Mouse (Mus musculus) ovary, adult 18-20 months (tissue): Measurements from ENCODE around the gene Arhgap31.

Experiments used
- DNase-seq: peaks from one replicate; pipeline ENCODE4 v3.0.0; 2022; ENCODE audit warnings: low spot score, mixed read lengths

Arhgap31 gene

DNA sequence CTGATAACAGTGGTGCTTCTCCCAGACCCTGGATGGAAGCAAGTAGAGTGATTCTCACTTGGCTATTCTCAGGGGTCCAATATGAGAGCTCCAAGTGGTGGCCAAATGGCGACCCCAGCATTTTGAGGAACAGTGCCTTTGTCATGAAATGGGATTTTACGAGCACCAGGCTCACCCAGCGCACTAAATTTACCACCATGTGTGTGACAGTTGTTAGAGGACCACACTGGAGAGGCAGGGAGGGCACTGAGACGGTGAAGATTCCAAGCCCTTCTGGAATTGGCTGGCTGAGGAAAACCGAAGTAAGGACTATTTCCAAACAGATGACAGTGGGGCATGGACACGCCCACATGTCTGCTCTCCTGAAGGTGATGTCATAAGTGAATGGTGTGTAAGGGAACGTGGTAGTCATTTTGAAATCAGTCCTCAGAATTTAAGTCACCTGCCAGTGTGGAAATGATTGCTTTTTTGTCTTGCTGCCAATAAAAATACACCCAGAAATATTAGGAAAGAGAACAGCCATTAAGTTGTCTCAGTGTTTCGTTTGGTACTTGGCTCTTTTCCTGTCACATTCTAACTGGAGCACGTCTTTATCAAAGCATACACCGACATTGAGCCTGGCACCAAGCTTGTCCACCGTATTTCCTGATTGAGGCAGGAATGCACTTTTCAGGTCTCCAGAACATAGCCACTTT is 113.9 kb downstream of the Arhgap31 start:
- no peak for DNase-seq

DNA sequence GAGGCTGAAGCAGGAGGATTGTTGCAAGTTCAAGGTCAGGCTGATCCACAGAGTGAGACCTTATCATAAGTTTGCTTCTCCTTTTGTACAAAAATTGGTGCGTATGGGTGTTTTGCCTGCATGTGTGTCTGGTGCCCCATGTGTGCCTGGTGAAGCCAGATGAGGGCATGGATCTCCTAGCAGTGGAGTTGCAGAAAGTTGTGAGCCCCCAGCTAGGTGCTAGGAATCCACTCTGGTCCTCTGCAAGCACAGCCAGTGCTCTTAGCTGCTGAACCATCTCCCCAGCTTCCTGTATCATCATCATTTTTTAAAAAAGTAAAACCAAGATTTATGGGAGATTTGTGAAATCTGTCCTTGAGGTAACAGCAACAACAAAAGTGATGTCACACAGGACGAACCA is 116.4 kb downstream of the Arhgap31 start:
- no peak for DNase-seq

GRCm38 (mm10) chr16:38596099-38596498 is 117.0 kb downstream of the Arhgap31 start:
- DNase-seq, result no peak

GRCm38 (mm10) chr16:38594435-38594834 is 118.6 kb downstream of the Arhgap31 start:
- no peak for DNase-seq

DNA sequence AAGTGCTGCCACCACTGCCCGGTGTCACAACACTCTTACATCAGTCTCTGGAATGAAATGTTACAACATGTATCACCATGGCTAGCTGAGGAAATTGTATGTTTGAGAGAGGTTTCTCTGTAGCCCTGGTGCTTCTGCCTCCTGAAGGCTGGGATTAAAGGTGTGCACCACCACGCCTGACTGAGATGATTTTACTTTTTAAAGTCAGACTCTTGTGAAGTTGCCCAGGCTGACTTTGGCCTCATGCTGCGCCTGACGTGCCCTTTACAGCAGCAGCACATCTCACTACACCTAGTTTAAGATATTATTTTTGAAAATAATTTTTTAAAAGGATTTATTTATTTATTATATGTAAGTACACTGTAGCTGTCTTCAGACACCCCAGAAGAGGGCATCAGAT is 120.1 kb downstream of the Arhgap31 start:
- no peak for DNase-seq

DNA sequence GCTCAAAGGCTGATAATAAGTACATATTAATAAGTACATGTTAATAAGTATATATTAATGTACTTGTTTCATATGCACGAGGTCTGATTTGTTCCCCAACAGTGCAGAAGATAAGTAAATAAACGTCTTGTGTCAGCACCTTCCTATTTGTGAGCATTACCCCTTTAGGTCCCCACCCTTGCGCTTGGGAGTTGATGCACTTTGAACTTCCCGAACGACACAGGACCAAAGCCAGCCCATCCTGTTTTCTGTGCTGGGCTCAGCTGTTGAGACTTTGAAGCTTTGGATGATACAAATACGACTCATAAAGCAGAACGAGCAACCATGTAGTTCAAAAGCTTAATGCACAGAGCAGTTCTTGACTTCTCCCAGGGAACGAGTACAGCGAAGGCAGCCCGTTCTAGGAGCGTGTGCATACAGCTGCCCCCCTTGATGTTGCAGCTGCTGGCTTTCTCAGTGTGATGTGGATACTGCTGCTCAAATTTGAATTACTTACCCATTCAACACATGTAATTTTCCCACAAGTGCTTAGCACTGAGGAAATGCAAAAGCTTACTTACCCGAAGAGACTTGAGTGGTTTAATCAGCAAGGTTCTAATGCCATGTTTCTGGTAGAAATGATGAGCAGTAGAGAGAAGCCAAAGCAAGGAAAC is 120.9 kb downstream of the Arhgap31 start:
- no peak for DNase-seq

DNA sequence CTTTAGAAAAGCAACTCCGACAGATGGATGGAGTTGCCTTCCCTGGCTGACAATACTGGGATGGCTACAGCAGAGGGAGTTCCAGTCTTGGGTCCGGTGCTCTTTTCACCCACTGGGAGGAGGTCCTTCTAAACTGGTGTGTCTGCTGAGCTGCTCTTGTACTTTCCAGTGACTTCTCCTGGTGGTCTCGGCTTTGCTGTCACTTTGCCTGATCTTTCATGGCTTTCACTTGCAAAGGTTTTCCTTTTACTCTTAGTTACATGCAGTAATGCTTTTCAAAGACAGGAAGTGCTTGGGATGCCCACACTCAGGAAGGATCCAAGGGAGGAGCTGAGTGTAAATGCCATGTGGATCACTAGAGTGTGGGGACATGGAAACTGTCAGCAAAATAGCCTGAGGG is 121.6 kb downstream of the Arhgap31 start:
- no peak for DNase-seq

DNA sequence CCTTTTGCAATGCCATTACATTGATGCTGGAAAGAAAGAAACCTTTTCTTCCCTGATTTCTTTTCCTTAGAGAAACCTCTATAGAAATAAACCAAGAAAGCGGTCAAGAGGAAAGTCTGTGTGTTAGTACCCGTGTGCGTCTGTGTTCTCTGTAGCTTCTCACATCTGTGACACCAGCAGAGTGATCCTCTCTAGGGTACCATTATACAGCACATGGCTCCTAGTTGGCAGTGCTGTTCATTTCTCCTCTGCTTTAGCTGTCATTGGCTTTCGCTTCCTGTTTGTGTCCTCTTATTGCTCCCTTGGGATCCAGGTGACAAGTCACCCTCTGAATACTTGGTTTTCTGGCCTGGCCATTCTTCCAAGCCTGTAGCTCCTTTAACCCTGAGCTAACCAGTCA is 125.5 kb downstream of the Arhgap31 start:
- DNase-seq, result no peak

- no peak for DNase-seq
Measured at GRCm38 (mm10) chr16:38587163-38587562, 125.9 kb downstream of the Arhgap31 start.

DNA sequence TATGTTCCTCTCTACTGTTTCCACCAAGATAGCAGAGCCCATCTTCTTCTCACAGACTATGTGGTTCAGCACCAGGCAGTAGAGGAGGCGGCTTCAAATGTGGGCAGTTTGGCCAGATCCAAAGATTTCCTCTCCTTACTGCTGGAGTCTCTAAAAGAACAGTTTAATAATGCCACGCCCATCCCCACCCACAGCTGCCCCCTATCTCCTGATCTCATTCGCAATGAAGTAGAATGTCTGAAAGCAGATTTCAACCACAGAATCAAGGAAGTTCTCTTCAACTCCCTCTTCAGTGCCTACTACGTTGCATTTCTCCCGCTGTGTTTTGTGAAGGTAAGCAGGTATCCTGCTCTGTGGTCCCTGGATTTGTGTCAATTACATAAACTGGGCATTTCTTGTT is 127.9 kb downstream of the Arhgap31 start:
- no peak for DNase-seq

- DNase-seq, result no peak
Measured at GRCm38 (mm10) chr16:38584761-38585160, 128.3 kb downstream of the Arhgap31 start.

DNA sequence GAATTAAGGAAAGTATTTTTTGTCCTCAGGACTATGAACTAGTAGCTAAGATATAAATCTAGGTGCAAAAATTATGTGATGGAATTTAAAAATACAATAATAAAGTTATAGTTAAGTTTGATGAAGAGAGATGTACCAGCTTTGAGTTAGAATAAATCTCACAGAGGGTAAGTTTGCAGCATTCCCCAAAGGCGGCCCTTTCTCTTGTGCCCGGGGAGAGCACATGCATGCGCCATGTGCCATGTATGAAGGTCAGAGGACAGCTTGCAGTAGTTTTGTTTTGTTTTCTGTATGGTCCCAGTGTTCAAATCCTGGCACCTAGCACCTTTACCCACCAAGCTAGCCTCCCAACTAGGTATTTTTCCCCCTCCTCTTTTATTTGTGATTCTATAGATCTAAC is 141.6 kb downstream of the Arhgap31 start:
- no peak for DNase-seq

GRCm38 (mm10) chr16:38568192-38568591 is 144.9 kb downstream of the Arhgap31 start:
- no peak for DNase-seq

GRCm38 (mm10) chr16:38563516-38563915 is 149.6 kb downstream of the Arhgap31 start:
- no peak for DNase-seq

GRCm38 (mm10) chr16:38562968-38563327 is 150.1 kb downstream of the Arhgap31 start:
- DNase-seq, result no peak

DNA sequence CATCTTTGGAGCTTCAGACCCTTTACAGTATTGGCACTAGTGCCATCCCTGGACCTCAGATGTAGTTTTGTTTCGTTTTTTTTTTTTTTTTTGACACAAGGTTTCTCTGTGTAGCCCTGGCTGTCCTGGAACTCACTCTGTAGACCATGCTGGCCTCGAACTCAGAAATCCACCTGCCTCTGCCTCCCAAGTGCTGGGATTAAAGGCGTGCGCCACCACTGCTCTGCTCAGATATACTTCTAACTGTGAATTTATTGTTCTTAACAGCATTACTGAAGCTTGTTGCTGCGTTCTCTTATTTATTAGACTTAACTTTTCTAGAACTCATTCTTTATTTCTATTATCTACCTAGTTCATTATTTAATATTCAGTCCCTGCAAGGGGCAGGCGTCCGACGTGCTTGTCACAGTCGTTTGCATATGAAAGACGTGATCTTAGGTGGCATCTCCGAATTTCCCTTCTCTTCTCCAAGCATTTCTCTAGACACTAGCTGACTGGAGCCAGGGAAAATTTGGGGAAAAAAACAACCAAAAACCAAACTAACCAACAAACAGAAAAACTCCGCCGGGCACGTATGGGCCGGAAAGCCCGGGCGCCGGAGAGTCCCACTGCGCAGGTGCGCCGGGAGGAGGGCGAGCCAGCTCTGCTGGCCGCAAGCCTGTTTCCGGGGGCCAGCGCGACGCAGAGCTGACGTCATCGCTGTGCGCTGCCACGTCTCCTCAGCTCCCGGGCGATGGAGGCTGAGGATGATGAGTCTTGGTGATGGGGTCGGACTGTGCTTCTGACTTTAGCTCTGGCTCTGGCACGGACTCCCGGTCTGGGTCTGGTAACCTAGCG is 150.7 kb downstream of the Arhgap31 start:
- peak; percentile 89 for DNase-seq

DNA sequence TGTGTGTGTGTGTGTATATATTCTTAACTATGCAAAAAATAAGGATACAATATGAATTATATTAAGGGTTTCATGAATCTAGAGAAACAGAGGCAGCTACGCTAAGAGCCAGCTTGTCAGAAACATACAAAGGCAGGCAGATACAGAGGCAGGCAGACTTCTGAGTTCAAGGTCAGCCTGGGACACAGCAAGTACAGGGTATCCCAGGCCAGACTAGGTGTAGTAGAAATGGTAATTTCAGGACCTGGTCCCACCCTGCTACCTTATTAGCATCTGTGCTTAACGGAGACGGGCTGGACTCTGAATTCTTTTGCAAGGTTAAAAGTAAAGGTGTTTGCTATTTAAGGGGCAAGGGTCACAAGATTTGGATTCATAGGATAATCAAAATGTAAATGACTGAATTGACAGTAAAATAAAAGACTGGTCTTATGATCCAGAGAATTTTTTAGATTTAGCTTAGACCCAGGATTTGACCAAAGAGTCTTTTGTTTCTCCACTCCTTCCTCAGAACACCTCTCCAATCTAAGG is 154.8 kb downstream of the Arhgap31 start, which contains the start of gene Tmem39a:
Gene Tmem39a (plus strand): TSS at position 478 of the 528 bp plus-strand sequence.
- DNase-seq, result no peak

GRCm38 (mm10) chr16:38555988-38556387 is 157.1 kb downstream of the Arhgap31 start:
- DNase-seq, result no peak

DNA sequence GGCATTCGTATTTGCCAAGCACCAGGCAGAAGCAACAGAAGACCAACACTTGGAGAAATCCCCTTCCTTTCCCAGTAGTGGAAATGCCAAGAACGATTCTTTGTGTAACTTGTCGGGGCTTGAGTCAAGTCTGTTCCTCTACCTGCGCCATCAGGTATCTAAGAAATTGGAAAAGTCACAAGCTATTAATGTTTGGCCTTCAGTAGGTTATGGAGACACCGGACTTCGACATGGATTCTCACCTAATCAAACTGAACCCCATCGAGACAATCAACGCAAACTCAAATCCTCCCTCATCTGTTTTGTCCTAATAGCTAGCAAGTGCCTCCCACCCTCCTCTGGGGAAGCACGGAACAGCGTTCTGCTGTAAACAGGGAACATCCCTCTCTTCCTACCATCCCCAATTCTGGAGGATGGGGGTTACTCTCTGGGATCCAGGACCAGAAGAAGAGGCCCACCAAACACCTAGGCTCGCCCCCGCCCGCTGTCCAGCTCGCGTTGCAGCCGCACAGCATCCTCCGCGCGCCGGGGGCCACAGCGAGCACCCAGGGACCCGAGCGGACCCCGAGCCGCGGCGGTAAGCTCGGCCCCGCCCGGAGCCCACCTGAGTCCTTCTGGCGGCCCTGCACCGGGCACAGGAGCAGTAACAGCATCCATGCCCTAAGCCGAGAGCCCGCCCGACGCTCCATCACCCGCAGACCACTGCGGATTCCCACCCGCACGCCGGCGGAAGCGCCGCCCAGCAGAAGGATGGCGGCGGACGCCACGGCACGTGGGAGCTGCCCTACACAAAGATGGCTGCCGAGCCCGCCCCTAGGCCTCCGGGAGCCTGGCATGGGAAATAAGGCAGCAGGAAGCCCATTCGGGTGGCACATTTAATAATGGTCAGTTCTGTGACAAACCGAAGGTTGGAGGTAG is 163.3 kb downstream of the Arhgap31 start, which contains the start of gene Poglut1:
Gene Poglut1 (minus strand): TSS at position 780 of the 918 bp plus-strand sequence.
- peak; percentile 55 for DNase-seq
